Mouse (Mus musculus) cerebellum, adult 9-11 months (tissue): Measurements from ENCODE around the gene Mdm2.

ENCODE experiments used
- DNase-seq: peaks from one replicate; pipeline ENCODE4 v3.0.0; 2022

Mdm2 gene

DNA sequence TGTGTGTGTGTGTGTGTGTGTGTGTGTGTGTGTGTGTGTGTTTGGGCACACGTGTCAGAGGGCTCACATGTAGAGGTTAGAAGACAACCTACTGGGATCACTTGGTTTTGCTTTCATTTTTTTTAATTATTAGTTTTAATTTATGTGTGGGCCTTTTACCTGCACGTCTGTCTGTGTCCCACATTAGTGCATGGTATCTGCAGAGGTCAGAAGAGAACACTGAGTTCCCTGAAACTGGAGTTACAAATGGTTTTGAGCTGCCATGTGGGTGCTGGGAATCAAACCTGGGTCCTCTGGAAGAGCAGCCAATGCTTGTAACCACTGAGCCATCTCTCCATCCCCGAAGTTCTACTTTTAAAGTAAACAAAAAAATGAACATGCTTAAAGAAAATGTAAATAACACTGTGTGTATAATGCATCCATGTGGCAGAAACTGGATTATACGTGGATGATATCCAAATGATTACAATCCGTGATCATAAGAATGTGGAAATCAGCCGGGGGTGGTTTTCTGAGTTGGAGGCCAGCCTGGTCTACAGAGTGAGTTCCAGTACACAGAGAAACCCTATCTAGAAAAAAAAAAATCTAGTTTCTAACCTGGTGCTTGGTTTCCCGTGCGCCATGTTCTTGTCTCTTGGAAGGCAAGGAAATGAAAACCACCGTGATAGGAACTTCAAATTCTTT is 43.5 kb downstream of the Mdm2 start:
- DNase-seq, result no peak

DNA sequence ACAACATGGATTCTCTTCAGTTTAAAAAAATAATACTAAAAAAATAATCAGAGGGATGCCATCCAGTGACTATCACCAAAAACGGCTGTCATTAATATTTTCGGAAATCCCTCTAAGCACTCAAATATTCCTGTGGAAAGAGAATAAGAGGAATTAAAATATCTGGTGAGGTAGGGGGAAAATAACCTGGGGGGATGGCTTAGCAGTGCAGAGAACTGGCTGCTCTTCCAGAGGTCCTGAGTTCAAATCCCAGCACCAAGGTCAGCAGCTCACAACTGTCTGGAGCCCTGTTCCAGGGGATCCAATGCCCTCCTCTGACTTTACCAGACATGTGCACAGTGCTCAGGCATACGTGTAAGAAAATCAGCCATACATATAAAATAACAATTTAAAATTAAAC is 44.2 kb downstream of the Mdm2 start:
- DNase-seq, result no peak

DNA sequence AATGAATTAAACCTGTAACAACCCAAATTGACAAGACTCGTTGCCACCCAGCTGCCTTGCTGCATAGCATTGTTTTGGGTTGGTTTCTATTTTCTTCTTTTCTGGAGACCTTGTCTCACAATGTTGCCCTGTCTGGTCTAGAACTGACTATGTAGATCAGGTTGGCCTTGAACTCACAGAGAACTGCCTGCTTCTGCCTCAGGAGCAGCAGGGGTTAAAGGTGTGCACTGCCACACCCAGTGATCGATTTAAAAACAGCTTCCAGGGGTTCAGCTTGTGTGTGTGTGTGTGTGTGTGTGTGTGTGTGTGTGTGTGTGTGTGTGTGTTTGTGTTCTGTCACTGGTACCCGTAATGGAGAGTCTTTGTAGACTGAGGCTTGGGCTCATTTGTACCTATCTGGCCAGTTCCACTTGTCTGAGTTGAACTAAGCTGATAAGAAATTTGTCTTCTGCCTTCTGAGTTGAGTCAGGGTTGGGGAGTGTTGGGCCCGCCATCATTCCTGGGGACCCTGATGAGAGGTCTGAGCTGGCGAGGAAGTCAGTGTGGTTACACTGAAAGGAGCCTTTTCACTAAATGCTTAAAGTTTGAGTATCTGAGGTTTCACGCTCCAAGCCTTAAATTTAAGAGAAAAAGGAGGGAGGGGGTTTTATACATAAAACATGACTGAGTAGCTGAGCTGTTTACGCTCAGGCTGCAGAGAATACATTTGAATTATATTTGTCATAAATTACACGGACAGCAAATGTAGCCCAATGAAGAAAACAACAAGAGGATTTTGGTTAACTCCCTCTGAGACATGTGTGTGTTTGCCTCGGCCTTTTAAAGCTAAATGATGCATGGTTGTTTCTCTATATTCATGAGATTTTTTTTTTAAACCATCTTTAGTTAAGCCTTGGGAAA is 44.9 kb downstream of the Mdm2 start:
- DNase-seq, result no peak

DNA sequence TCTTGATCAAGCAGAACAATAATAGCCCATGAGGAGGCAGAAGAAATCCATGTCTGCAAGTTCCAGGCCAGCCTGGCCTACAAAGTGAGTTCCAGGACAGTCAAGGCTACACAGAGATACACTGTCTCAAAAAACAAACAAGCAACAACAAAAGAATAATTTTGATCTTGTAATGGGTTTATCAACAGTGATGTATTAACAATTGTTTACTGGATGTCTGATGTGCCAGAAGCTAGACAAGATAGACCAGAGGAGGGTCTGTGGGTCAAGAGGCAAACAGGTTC is 45.7 kb downstream of the Mdm2 start:
- no peak for DNase-seq

DNA sequence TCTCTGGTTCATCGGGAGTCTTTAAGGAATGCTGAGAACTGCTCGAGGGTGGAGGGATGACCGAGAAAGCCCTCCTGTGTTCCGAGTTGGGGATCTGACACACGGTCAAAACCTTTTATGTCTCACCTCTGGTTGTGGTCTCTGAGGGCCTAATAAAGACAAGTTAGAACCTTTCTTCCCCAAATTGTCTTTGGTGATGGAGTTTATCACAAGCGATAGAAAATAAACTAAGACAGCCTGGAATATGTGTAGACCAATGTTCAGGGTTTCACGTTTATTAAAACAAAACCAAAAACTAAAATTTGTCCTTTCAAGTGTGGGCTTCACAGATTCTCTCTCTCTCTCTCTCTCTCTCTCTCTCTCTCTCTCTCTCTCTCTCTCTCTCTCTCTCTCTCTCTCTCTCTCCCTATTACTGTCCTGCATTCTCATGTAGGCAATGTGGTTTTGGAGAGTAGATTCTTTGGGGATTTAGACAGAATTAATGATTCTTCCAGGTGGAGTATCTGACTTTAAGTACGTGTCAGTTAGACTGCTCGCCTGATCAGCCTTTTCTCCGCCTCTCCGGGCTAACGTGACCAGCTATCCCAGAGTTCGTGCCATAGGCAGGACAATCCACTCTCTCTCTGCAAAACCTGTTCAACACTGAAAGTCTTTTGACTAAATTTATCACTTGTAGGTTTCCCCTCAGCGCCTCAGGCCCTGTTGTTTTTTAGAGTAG is 46.2 kb downstream of the Mdm2 start:
- no peak for DNase-seq

DNA sequence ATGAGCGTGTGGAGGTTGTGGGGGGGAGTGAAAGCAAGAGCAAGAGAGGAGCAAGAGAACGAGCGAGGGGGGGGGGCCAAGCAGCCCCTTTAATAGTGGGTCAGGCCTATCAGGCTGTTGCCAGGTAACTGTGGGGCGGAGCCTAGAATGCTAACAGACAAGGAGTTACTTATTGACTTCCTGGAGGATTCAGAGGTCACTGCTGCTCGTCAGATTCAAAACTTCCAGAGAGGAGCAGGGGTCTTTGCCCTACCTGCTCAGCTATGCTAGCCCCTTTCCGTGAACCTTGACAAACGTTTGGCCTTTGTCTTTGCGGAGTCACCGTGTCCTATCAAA is 46.7 kb downstream of the Mdm2 start:
- no peak for DNase-seq

DNA sequence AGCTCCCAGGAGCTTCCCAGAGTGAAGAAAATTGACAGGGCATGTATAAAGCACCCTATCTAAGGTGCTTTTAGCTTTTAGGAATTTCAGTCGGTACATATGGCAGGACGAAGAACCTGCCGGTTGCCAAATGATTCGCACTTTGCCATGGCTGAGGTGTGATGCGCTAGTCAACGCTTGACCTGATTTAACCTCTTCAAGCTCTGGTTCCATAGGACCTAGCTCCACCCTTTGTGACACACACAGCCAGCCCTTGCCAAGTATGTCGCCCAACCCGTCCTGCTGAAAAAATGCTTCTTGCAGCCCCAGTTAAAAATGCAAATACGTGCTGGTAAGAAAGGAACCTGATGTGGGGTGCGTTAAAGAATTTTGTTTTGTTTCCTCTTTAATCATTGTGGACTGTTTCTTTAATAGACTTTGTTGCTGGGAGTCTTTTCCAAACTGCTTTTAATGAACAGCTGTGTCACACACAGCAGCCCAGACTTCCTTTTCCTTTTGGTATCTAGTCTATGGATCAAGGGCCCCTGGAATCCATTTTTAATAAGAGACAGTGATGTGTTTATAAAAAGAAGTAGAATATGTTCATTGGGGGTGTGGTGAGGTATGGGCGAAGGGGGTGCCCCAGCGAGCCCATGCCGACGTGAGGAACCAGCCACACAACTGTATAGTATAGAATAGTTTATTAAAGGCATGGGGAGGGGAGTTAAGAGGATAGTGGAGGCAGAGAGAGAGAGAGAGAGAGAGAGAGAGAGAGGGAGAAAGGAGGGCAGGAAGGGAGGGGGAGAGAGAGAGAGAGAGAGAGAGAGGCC is 47.3 kb downstream of the Mdm2 start:
- no peak for DNase-seq

DNA sequence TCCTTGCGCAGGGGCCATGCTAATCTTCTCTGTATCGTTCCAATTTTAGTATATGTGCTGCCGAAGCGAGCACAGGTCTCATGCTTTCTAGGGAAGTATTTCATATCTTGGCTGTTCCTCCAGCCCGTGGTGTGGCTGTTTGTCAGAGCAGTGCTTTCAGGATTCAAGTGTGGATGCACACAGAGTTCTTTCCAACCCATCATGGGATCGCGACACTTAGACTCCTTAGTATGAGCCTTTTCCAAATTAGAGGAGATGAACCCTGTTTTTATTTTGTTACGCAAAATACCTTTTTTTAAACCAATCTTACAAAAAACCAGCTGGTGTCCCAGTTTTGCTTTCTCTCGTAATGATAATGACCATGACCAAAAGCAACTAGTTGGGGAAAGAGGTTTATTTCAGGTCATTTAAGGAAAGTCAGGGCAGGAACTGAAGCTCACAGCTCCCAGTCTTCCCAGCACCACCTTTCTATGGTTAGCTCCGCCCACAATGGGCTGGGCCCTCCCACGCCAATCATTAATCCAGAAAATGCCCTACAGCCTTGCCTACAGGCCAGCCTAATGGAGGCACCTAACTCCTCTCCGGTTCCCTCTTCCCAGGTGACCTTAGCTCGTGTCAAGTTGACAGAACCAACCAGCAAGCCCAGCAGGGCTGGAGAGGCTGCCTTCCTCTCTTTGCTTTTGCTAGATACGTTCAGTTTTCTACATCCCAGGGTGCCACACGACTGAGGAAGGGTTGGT is 48.1 kb downstream of the Mdm2 start:
- DNase-seq, result no peak

DNA sequence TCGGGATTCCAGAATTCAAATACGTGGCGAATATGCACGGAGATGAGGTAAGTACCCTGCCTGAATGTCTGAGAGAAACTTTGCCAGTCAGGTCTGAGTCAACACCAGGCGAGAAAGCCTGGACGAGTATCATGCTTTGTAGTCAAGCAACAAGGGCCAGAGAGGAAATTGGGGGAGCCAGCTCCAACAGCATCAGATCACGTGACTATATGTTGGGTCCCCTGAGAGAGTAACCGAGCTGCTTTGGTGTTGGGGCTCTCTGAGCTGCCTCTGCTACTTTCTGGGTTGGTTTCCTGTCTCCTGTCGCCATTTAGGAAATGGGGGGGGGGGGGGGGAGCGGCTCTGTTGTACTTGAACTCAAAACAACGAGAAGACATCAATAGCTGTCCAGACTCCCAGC is 50.7 kb downstream of the Mdm2 start:
- DNase-seq, result no peak

DNA sequence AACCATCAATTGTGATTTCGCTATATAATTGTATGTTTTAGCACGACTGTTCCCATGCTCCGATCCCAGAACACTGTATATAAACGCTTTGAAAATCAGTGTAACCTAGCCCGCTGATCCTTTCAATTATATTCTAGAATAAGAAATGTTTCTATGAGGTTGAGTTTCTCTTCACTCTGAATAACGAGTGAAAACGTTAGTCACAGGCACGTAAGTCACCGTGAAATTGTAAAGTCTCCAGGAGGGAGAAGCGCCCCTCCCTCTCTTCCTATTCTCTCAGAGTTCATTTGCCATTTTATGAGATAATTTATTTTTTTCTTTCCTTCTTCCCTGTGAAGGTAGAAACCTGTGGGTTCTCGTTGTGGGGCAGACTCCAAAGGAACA is 51.1 kb downstream of the Mdm2 start:
- DNase-seq, result no peak

DNA sequence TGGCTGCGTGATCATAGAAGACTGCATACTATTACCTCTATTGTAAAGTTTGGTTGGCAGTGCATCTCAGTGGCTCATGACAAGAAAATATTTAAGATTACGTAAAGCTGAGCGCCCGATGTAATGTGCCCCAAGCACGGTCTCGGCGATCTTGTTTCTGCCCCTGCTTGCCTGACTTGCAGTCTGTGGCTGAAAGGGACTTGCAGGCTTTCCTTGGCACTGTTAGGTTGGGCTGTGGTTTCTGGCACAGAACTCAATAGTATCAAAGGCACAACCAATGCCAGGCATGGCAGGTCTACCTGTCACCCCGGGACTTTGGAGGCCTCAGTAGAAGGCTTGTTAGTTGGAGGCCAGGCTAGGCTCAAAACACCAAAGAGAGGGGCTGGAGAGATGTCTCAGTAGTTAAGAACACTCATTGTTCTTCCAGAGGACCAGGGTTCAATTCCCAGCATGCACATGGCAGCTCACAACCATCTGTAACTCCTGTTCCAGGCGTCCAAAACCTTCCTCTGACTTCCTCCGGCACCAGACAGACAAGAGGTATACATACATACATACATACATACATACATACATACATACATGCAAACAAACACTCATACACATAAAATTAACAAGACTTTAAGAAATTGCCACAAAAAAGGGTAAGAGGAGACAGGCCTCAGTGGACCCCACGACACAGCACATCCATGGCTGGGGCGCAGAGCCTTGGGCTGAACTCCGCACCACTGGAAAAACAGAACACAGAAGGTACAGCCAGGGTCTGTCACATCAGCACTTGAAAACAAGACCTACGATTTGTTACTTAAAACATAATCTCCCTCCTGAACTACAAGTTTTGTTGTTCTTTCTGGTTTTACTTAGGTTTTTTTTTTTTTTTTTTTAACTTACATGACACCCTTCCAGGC is 51.8 kb downstream of the Mdm2 start:
- no peak for DNase-seq

DNA sequence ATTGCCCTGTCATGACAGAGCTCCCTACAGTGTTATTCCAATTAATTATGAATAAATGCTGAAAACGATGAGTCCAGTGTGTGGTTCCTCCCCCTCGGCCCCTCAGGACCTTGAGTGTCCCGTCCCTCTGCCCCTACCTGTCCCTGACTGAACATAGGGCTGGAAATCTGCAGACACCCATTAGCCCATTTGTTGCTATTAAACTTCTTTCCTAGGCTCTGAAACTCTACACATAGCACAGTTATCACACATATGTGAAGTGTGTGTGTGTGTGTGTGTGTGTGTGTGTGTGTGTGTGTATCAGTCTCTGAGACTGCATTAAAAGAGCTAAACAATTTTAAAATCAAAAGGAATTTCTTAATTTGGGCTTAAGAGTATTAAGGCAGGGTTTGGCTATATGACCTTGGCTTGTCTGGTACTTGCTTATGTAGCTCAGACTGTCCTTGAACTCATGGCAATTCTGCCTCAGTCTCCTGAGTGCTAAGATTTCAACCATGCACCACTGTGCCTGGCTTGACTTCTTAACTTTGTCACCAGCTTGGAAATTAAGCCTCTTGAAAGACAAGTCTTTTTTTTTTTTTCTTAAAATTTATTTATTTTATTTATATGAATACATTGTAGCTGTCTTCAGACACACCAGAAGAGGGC is 52.8 kb downstream of the Mdm2 start:
- DNase-seq, result no peak

DNA sequence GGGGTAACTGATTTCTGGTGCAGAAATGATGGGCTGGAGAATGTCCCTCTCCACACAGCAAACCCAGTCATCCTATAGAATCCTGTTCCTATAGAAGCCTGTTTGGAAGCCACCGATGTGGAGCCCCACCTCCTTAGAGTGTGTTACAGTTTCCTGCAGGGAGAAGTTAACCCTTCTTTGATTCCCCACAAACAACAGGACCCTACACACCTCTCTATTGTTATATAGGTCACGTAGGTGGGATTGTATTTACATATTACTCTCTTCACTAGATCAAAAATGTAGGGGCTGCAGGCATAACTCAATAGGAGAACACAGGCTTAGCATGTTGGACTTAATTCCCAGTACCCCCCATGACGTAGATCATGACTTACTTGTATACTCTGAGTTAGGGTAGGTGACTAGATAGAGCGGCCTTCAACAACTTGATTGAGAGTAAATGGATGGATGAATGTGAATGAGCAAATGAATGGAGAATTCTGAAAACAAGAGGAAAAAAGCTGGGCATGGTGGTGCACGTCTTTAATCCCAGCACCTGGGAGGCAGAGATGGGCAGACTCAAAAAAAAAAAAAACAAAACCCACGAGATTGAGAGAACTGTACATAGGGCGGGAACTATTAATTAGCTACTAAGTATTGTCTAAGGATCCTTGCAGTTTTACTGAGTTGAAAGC is 53.4 kb downstream of the Mdm2 start:
- DNase-seq, result no peak

DNA sequence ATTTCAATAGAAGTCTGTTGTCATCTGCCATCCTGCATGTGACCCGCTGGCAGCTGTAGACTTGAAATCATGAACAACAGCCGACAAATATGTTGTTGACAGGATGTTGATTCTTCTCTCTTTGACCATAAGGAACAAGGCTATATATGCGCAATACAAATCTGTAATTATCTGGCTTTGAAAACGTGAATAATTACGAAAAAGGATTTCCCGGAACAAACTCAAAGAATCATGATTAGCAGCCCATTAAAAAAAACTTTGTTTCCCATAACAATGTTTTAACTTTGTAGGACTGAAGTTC is 53.9 kb downstream of the Mdm2 start:
- DNase-seq, result no peak

DNA sequence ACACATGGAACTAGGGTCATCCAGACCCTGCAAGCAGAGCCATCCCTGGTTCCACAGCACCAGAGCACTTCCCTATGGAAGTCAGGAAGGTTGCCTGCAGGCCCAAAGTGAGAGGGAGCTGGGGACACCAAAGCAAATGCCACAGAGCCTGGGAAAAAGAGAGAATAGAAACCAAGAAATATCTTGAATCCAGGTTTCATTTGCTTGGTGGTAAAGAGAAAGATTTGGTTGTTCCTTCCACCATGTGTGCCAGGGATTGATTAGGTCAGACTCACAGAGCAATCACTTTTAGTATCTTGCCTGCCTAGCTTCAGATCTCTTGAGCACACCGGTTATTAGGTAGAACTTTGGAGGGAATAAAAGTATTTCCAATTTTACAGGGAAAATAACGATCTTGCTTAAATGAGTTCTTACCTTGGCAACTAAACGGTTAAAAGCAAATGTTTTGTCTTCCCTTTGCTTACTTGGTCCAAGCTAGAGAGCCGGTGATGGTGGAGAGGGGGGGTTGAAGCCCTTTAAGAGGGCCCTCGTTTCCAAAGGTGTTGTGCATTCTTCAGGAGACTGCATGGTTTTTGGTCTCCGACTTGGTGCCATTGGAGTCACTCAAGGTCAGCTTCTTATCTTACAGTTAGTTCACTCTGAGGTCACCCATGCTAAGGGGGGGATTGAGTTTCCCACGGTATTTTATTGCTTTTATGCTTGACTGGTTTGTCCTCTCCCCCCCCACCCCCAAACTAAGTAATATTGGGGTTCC is 54.5 kb downstream of the Mdm2 start:
- no peak for DNase-seq

DNA sequence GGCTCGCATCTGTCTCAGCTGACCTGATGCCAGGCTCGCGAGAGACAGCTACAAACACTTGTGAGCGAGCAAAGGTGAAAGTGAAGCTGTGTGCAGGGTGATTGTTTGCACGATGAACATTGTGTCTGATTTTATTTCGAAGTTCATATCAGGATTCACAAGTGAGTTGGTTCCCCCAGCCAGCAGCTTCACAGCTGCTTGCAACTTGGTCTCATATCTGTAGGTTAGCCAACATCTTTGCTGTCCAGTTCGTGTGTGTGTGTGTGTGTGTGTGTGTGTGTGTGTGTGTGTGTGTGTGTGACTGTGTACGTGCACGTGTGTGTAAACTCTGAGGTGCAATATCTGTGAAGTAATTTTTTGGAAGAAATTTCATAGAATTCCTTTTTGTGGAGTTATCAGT is 55.1 kb downstream of the Mdm2 start:
- DNase-seq, result no peak

DNA sequence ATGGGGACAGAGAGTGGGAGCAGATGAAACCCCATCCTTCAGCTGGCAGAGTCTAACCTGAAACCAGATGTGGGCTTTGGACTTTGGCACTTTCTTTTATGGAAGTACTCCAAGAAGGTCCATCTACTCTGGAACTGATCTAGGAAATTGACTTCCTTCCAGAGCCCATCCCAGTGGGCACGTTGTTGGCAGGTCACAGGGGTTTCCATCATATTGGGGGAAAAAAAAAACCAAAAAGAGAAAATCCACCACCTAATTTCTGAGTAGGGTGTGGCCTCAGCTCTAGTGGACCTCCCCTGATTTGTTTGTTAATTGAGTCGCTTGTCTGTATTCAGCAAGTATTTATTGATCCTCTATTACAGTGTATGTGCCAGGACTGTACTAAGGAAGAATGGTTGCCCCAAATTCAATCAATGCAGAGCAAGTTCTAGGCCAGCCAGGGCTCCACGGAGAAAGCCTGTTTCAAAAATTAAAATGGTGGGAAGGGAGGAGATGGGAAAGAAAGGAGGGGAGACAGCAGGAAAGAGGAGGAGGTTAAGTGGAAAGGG is 55.9 kb downstream of the Mdm2 start:
- no peak for DNase-seq

DNA sequence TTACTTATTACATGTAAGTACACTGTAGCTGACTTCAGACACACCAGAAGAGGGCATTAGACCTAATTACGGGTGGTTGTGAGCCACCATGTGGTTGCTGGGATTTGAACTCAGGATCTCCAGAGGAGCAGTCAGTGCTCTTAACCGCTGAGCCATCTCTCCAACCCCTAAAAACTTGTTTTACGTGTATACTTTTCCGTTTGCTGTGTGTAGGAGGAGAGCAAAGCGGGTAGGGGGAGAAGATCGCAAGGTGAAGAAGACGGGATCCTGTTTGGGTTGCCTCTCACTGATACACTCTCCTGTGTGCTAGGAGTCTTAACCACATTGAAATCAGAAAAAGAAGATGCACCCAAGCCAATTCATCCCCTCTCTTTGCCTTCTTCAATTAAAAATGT is 56.8 kb downstream of the Mdm2 start:
- no peak for DNase-seq

DNA sequence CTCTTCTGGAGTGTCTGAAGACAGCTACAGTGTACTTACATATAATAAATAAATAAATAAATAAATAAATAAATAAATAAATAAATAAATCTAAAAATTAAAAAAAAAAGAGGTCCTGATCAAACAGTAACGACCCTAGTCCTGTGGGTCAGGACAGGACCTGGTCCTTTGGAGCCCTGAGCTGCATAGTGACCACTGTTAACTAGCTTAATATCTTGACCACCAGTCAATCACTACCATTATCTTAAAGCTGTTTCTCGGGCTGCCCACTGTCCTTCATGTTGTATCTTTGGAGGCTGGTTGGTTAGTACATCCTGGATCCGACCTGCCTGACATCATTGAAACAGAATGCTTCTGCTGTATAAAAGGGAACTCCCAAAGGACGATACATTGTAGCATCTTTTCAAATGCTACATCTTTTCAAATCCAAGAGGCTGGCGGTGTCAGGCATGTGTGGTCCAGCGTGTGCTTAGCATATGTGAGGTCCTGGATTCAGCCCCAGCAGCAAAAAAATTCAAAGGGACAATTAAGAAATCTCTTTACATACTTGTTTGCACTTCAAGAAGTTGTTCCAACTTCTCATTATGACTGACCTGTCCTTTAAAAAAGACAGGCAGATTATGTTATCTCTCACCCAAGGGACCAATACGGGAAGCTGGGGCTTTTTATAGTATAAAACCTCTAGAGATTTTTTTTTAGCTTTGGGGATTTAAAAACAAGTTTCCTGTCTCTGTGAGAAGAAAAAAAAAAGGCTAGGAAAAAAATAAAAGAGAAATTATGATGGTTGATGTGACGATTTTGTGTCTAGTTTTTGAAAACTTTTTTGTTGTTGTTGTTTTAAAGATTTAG is 57.4 kb downstream of the Mdm2 start:
- no peak for DNase-seq
